Mouse (Mus musculus): ENCODE data around the gene Fxr1.

Fxr1 gene

GRCm38 (mm10) chr3:34068943-34069342, 49.2 kb downstream of the Fxr1 start:
- WGBS: 63% methylated on average over 7 of the region's 7 CpGs

- 93% methylated on average over 6 of the region's 6 CpGs for WGBS
Observed at GRCm38 (mm10) chr3:34072726-34073125, 53.0 kb downstream of the Fxr1 start.

GRCm38 (mm10) chr3:34076058-34076759, 56.5 kb downstream of the Fxr1 start:
- WGBS: 85% methylated on average over 6 of the region's 6 CpGs

GRCm38 (mm10) chr3:34080900-34081662, 61.3 kb downstream of the Fxr1 start, which contains the start of gene Dnajc19:
Dnajc19 (minus strand) TSS chr3:34081321.
- WGBS: under 1% methylated on average over 50 of the region's 50 CpGs

GRCm38 (mm10) chr3:34081929-34082328, 62.2 kb downstream of the Fxr1 start:
- 74% methylated on average over 3 of the region's 3 CpGs for WGBS

- 82% methylated on average over 5 of the region's 5 CpGs for WGBS
Observed at GRCm38 (mm10) chr3:34083655-34084054, 63.9 kb downstream of the Fxr1 start.

GRCm38 (mm10) chr3:34102891-34103290, 83.1 kb downstream of the Fxr1 start:
- WGBS: 56% methylated on average over 2 of the region's 2 CpGs

- WGBS: 45% methylated on average over 7 of the region's 7 CpGs
Observed at GRCm38 (mm10) chr3:34103902-34104672, 84.3 kb downstream of the Fxr1 start.

- 40% methylated on average over 9 of the region's 9 CpGs for WGBS
Observed at GRCm38 (mm10) chr3:34106421-34106820, 86.7 kb downstream of the Fxr1 start.

GRCm38 (mm10) chr3:34107631-34108030, 87.9 kb downstream of the Fxr1 start:
- WGBS: 44% methylated on average over 3 of the region's 3 CpGs

- WGBS: 85% methylated on average over 11 of the region's 11 CpGs
Observed at GRCm38 (mm10) chr3:34111941-34112685, 92.4 kb downstream of the Fxr1 start.

GRCm38 (mm10) chr3:34115806-34116205, 96.1 kb downstream of the Fxr1 start:
- WGBS: 57% methylated on average over 6 of the region's 6 CpGs

GRCm38 (mm10) chr3:34119869-34120268, 100.1 kb downstream of the Fxr1 start:
- WGBS: 69% methylated on average over 4 of the region's 4 CpGs
